Mouse (Mus musculus) testis, adult 2 months (tissue): Measurements from ENCODE around the gene Ghr. TPM values are rescaled to one million over a fixed set of nuclear protein-coding genes. Genes with fewer than 3 reads are reported as not detected.

Experiments used
- H3K27ac ChIP-seq: fragments of 200-500 bp; 2 replicates; pipeline ENCODE4 v1.5.1; 2012; ENCODE audit warnings: low read depth, low read length; ENCODE audit not compliant: control insufficient read depth, insufficient read depth
- H3K27me3 ChIP-seq: fragments of 200-500 bp; 2 replicates; pipeline ENCODE4 v1.6.1; 2012; ENCODE audit warnings: mild to moderate bottlenecking, low read length, moderate library complexity; ENCODE audit not compliant: control insufficient read depth, insufficient read depth
- H3K36me3 ChIP-seq: fragments of 200-500 bp; 2 replicates; pipeline ENCODE4 v1.6.1; 2012; ENCODE audit warnings: mild to moderate bottlenecking, low read length; ENCODE audit not compliant: control insufficient read depth, insufficient read depth
- H3K4me1 ChIP-seq: fragments of 200-500 bp; 2 replicates; pipeline ENCODE4 v1.6.1; 2012; ENCODE audit warnings: low read length; ENCODE audit not compliant: control insufficient read depth, insufficient read depth
- H3K4me3 ChIP-seq: fragments of 200-500 bp; 2 replicates; pipeline ENCODE4 v1.5.1; 2012; ENCODE audit warnings: low read depth, mild to moderate bottlenecking, low read length, moderate library complexity, mixed read lengths; ENCODE audit not compliant: control insufficient read depth
- CTCF ChIP-seq: fragments of 200-500 bp; IDR thresholded peaks from 2 replicates; pipeline ENCODE4 v1.5.1; 2012; ENCODE audit warnings: low read depth, mild to moderate bottlenecking, inconsistent platforms, low read length, moderate library complexity; ENCODE audit not compliant: control insufficient read depth, insufficient read depth, insufficient replicate concordance
- POLR2A ChIP-seq: fragments of 200-500 bp; IDR thresholded peaks from 2 replicates; pipeline ENCODE4 v1.6.1; 2012; ENCODE audit warnings: low read depth, mild to moderate bottlenecking, inconsistent platforms, low read length, moderate library complexity; ENCODE audit not compliant: control insufficient read depth
- polyA plus RNA-seq: library from polyadenylated mRNA; depleted of rRNA; stranded (reverse); fragments of >200 nt; gene quantifications from 2 replicates; pipeline ENCODE4 v1.2.3, GENCODE M21; 2012; rRNA removed

The Ghr gene
- polyA plus RNA-seq = 1.2 and 2.4 TPM in 2 replicates

DNA sequence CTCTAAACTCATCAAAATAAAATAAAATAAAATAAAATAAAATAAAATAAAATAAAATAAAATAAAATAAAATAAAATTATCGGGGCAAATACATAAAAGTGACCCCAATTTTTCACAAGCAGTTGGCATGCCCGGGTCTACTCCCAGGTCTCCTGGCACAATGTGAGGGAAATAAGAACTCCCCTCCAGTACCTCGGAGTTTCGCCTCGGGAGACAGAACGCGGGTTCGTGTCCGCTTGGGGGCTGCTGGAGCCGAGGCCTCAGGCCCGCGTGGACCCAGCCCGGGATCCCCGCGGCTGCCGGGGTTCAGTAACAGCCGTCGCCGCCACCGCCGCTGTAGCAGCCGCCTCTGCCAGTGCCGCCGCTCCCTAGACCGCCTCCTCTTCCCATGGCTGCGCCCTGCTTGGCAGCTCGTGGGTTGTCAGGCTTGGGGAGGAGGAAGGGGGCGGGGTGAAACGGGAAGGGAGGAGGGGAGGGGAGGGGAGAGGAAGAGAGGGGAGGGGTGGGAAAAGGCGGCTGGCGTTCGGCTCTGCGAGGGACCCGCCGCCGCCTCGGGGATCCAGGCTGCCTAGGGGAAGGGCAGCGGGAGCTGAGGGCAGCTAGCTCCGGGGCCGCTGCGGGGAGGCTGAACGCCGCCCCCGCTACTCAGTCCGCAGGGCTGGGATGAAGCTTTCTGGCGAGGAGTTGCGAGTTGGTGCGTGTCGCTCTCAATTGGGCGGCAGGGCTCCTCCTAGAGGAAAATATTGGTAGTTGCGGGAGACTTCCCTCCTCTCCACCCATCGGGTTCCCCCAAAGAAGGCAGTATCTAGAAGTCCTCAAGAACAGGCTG lies at the start of gene Ghr:
Gene Ghr (minus strand): TSS at position 686 of the 830 bp plus-strand sequence.
- Histone ChIP-seq H3K27ac (no peak within 1 kb of the TSS), H3K36me3 (no peaks in the 10 kb centered on the region), H3K4me3 (peak within 1 kb of the TSS; percentile 79), H3K4me1 (peaks cover 5% of the 10 kb centered on the region), H3K27me3 (no peaks in the 10 kb centered on the region)
- TF ChIP-seq POLR2A (no peak), CTCF (peak; percentile 56; the same call in 1 of the 2 replicates)

DNA sequence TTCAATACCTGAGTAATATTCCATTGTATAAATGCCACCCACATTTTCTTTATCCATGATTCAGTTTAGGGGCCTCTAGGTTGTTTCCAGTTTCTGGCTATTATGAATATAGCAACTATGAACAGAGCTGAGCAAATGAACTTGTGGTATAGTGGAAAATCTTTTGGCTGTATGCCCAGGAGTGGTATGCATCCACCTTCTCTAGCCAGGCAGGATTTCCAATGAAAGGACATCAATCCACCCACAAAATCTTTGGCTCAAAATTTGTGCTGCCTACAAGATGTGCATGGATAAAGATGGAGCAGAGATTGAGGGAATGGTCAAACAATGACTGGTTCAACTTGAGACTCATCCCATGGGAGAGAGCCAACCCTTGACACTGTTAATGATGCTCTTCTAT lies 39.5 kb upstream of the Ghr start:
- no peaks in the 10 kb centered on the region for H3K27me3 ChIP-seq
- H3K4me1 ChIP-seq = no peaks in the 10 kb centered on the region
- TF ChIP-seq CTCF (no peak), POLR2A (no peak)
- H3K27ac ChIP-seq = no peak overlapping the region
- H3K4me3 ChIP-seq = no peak overlapping the region
- H3K36me3 ChIP-seq = no peaks in the 10 kb centered on the region

DNA sequence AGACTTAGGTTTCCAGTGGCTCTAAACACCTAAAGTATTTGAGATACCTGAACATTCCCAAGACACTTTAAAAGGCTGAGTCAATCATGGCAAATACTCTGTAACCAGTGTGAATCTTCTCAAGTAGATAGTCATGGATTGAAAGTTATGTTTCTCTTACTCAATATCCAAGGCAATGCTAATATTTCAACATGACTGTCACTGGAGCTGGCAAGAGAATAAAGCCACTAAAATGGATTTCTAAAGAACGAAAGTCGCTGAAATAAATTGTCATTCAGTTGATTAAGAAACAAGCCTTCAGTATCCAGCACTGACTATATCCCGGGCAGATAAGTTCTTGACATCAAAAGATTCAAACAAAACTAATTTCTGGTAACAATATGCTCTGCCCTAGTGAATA lies 37.1 kb upstream of the Ghr start:
- no peak overlapping the region for H3K4me3 ChIP-seq
- TF ChIP-seq CTCF (no peak), POLR2A (no peak)
- H3K4me1 ChIP-seq = no peaks in the 10 kb centered on the region
- H3K27ac ChIP-seq = no peak overlapping the region
- H3K36me3 ChIP-seq = no peaks in the 10 kb centered on the region
- H3K27me3 ChIP-seq = no peaks in the 10 kb centered on the region

DNA sequence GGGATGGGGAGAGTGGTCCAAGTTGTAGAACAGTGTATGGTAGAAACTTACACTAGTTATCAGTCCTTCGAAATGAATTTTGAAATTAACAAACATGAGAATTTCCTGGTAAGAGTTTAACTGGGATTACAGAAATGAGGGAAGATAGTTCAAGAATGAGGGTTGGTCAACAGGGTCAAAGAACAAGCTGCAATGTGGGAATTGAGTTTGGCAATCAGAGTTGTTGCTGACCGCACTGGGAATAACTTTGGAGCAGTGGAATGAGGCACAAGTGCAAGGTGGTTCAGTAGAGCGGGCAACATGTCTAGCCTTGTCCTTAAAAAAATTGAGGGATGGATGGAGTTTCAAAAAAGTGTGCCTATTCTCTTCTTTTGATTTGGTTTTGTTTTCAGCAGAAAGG lies 35.0 kb upstream of the Ghr start:
- no peaks in the 10 kb centered on the region for H3K27me3 ChIP-seq
- no peak overlapping the region for H3K4me3 ChIP-seq
- H3K36me3 ChIP-seq = no peaks in the 10 kb centered on the region
- H3K4me1 ChIP-seq = no peaks in the 10 kb centered on the region
- no peak overlapping the region for H3K27ac ChIP-seq
- TF ChIP-seq POLR2A (no peak), CTCF (no peak)

DNA sequence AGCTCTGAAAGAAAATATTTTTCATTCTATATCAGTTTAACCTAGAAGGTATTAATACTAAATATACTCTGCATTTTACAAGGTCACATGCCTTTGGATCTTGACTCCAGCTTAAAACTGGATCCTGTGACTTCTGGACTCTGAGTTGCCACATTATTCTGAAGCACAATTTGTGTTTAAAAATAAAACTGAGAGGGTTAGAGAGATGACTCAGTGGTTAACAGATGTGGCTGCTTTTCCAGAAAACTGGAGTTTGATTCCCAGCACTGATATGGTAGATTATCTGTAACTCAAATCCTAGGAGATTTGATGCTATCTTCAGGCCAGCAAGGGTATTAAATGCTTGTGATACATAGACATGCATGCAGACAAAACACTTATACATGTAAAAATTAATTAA lies 28.7 kb upstream of the Ghr start:
- Histone ChIP-seq H3K4me3 (no peak overlapping the region), H3K4me1 (no peaks in the 10 kb centered on the region)
- no peak for TF ChIP-seq POLR2A
- no peak for TF ChIP-seq CTCF

DNA sequence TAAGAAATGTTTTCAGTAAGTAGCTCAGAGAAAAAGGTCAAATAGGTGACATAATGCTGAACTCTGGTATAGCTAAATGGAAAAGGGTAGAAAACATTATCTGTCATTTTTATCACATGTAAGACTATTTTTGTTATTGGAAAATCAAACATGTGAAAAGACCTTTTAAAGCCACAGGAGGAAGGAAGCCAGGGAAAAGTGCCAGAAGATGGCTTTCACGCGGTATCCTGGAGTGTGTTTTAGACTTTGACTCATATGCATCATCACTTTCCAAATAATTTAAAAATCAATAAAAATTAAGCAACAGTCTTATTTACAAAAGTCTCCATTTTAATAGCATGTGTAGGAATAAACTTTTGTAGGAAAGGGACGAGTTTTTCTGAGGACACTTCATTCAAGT lies 24.7 kb upstream of the Ghr start:
- TF ChIP-seq POLR2A (no peak), CTCF (no peak)
- no peaks in the 10 kb centered on the region for H3K4me1 ChIP-seq
- no peaks in the 10 kb centered on the region for H3K27me3 ChIP-seq
- no peaks in the 10 kb centered on the region for H3K36me3 ChIP-seq
- H3K4me3 ChIP-seq = no peak overlapping the region
- H3K27ac ChIP-seq = no peak overlapping the region

More for the DNA sequence above, 28.7 kb upstream of the Ghr start:
- no peaks in the 10 kb centered on the region for H3K36me3 ChIP-seq
- H3K27me3 ChIP-seq = no peaks in the 10 kb centered on the region
- no peak overlapping the region for H3K27ac ChIP-seq

DNA sequence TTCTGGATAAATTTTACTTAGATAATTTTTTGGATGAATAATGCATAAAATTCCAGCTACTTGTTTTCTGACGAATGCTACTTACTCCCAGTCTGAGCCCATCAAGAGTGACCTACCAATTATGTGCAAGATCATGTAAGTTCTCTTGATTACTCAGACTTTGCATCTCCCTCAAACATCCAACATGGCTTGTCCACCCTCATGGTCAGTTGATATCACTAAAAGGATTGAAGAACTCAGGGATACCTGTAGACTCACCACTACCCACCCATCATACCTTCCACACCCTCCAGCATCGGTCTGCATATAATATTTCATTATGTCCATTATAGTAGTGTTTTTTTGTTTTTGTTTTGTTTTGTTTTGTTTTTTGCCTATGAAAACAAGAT lies 18.8 kb upstream of the Ghr start:
- Histone ChIP-seq H3K27me3 (no peaks in the 10 kb centered on the region), H3K4me1 (no peaks in the 10 kb centered on the region), H3K36me3 (no peaks in the 10 kb centered on the region), H3K4me3 (no peak overlapping the region), H3K27ac (no peak overlapping the region)
- TF ChIP-seq CTCF = no peak
- no peak for TF ChIP-seq POLR2A

DNA sequence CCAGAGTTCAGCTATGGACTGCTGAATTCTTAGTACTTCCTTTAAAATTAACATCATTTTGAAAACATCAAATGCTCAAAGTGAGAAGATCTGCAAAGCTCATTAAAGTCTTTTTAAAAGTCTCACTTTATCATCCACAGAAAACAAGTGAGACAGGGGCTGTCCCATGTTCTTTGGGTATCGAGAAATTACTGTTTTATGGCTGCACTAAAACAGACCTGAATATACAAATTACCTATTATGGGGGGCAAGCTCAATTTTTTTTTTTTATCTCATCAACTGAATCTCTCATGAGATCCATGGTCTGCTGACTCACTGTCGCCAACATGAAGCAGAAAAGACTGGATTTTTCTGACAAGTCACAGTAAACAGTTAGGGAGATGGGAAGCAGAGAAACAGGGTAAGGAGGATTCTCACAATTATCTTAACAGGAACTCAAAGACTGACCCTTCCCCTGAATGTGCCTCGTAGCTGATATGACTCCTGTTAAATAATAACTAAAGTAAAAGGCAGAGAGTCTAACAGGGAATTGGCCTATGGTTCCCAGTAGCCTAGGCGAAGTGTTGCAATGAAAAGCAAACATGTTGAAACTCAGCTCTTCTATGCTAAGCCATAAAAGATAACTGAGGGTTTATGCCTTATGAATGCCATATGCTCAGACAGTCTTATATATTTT lies 18.3 kb upstream of the Ghr start:
- no peak overlapping the region for H3K4me3 ChIP-seq
- H3K36me3 ChIP-seq = no peaks in the 10 kb centered on the region
- no peaks in the 10 kb centered on the region for H3K27me3 ChIP-seq
- H3K27ac ChIP-seq = no peak overlapping the region
- TF ChIP-seq CTCF = no peak
- TF ChIP-seq POLR2A = no peak
- H3K4me1 ChIP-seq = no peaks in the 10 kb centered on the region
